Mouse (Mus musculus): Measurements from ENCODE around the gene Gmfb. TPM values are rescaled to one million over a fixed set of nuclear protein-coding genes. Genes with fewer than 3 reads are reported as not detected.
A peak's percentile ranks its signal among the peaks of the same experiment; 100 is the strongest.
"Not testable (repeated sequence)": the region's sequence is repeated elsewhere in the genome, so short reads cannot be mapped to it uniquely, and the experiment has no call there.

Gmfb gene
- polyA plus RNA-seq, 1 experiment from 2014 or later, result 99.9 TPM

GRCm38 (mm10) chr14:46823996-46824395 lies 2.0 kb upstream of the Gmfb start:
- Histone ChIP-seq H3K4me3 (no peak overlapping the region), H3K4me1 (peaks cover 16% of the 10 kb centered on the region), H3K27me3 (ENCODE audit: low read depth, poor library complexity, severe bottlenecking) (peaks cover 6% of the 10 kb centered on the region; the same call in 1 of the 2 replicates), H3K27ac (no peak overlapping the region), H3K9me3 (replicated peaks) (no peaks in the 10 kb centered on the region), H3K36me3 (peaks cover 5% of the 10 kb centered on the region; the same call in 1 of the 2 replicates)
- DNase-seq (ENCODE audit: low spot score), result no peak
- 78% methylated on average over 2 of the region's 2 CpGs for WGBS

GRCm38 (mm10) chr14:46821271-46821872 lies 670 bp downstream of the Gmfb start:
- peaks cover 16% of the 10 kb centered on the region for H3K4me1 ChIP-seq
- H3K36me3 ChIP-seq, result peaks cover 22% of the 10 kb centered on the region
- peak overlapping the region; percentile 95 for H3K27ac ChIP-seq
- peaks cover 6% of the 10 kb centered on the region; the same call in 1 of the 2 replicates for H3K27me3 ChIP-seq (ENCODE audit: low read depth, poor library complexity, severe bottlenecking)
- DNase-seq (ENCODE audit: low spot score), result peak; percentile 31
- peak overlapping the region; percentile 87 for H3K4me3 ChIP-seq
- no peaks in the 10 kb centered on the region for H3K9me3 ChIP-seq (replicated peaks)
- under 1% methylated on average over 11 of the region's 11 CpGs for WGBS

- H3K27me3 ChIP-seq (ENCODE audit: low read depth, poor library complexity, severe bottlenecking); H3K4me3 ChIP-seq; H3K9me3 ChIP-seq (replicated peaks); H3K27ac ChIP-seq; DNase-seq (ENCODE audit: low spot score): not testable (repeated sequence)
- Histone ChIP-seq H3K36me3 (peaks cover 35% of the 10 kb centered on the region), H3K4me1 (peaks cover 16% of the 10 kb centered on the region)
- WGBS, result 80% methylated on average over 6 of the region's 6 CpGs
Observed at GRCm38 (mm10) chr14:46819961-46820360, 2.1 kb downstream of the Gmfb start.

GRCm38 (mm10) chr14:46818743-46819142 lies 3.3 kb downstream of the Gmfb start:
- H3K27me3 ChIP-seq (ENCODE audit: low read depth, poor library complexity, severe bottlenecking), result peaks cover 5% of the 10 kb centered on the region; the same call in 1 of the 2 replicates
- H3K36me3 ChIP-seq, result peaks cover 45% of the 10 kb centered on the region
- WGBS, result 93% methylated on average over 7 of the region's 7 CpGs
- no peak overlapping the region for H3K27ac ChIP-seq
- no peak overlapping the region for H3K4me3 ChIP-seq
- H3K4me1 ChIP-seq, result peaks cover 16% of the 10 kb centered on the region
- H3K9me3 ChIP-seq (replicated peaks), result no peaks in the 10 kb centered on the region
- no peak for DNase-seq (ENCODE audit: low spot score)

- Histone ChIP-seq H3K36me3 (peaks cover 60% of the 10 kb centered on the region), H3K27ac (no peak overlapping the region), H3K4me1 (peaks cover 16% of the 10 kb centered on the region), H3K4me3 (no peak overlapping the region), H3K9me3 (replicated peaks) (no peaks in the 10 kb centered on the region), H3K27me3 (ENCODE audit: low read depth, poor library complexity, severe bottlenecking) (no peaks in the 10 kb centered on the region)
- DNase-seq (ENCODE audit: low spot score), result no peak
- 94% methylated on average over 8 of the region's 8 CpGs for WGBS
Observed at GRCm38 (mm10) chr14:46816916-46817622, 5.0 kb downstream of the Gmfb start.

GRCm38 (mm10) chr14:46815640-46816039 lies 6.4 kb downstream of the Gmfb start:
- Histone ChIP-seq H3K4me1 (peaks cover 5% of the 10 kb centered on the region), H3K9me3 (replicated peaks) (no peaks in the 10 kb centered on the region), H3K36me3 (peaks cover 74% of the 10 kb centered on the region), H3K27me3 (ENCODE audit: low read depth, poor library complexity, severe bottlenecking) (no peaks in the 10 kb centered on the region), H3K27ac (no peak overlapping the region), H3K4me3 (no peak overlapping the region)
- DNase-seq (ENCODE audit: low spot score), result no peak
- WGBS, result 88% methylated on average over 6 of the region's 6 CpGs

- Histone ChIP-seq H3K9me3 (replicated peaks) (no peaks in the 10 kb centered on the region), H3K27ac (no peak overlapping the region), H3K4me3 (no peak overlapping the region), H3K36me3 (peaks cover 56% of the 10 kb centered on the region), H3K27me3 (ENCODE audit: low read depth, poor library complexity, severe bottlenecking) (no peaks in the 10 kb centered on the region), H3K4me1 (no peaks in the 10 kb centered on the region)
- WGBS, result 93% methylated on average over 3 of the region's 3 CpGs
- no peak for DNase-seq (ENCODE audit: low spot score)
Observed at GRCm38 (mm10) chr14:46807927-46808326, 14.1 kb downstream of the Gmfb start.

- Histone ChIP-seq H3K4me1 (no peaks in the 10 kb centered on the region), H3K36me3 (peaks cover 40% of the 10 kb centered on the region), H3K27ac (no peak overlapping the region), H3K27me3 (ENCODE audit: low read depth, poor library complexity, severe bottlenecking) (no peaks in the 10 kb centered on the region), H3K9me3 (replicated peaks) (no peaks in the 10 kb centered on the region), H3K4me3 (no peak overlapping the region)
- DNase-seq (ENCODE audit: low spot score), result no peak
- WGBS, result 91% methylated on average over 5 of the region's 5 CpGs
Observed at GRCm38 (mm10) chr14:46806186-46806585, 15.9 kb downstream of the Gmfb start.

GRCm38 (mm10) chr14:46803791-46804190 lies 18.3 kb downstream of the Gmfb start:
- no peaks in the 10 kb centered on the region for H3K9me3 ChIP-seq (replicated peaks)
- H3K27me3 ChIP-seq (ENCODE audit: low read depth, poor library complexity, severe bottlenecking), result no peaks in the 10 kb centered on the region
- H3K4me3 ChIP-seq, result no peak overlapping the region
- peaks cover 27% of the 10 kb centered on the region for H3K36me3 ChIP-seq
- no peaks in the 10 kb centered on the region for H3K4me1 ChIP-seq
- no peak for DNase-seq (ENCODE audit: low spot score)
- no peak overlapping the region for H3K27ac ChIP-seq
- WGBS, result 88% methylated on average over 1 of the region's 1 CpGs

- peaks cover 22% of the 10 kb centered on the region for H3K36me3 ChIP-seq
Observed at GRCm38 (mm10) chr14:46803259-46803658, 18.8 kb downstream of the Gmfb start.

GRCm38 (mm10) chr14:46800684-46801345 lies 21.2 kb downstream of the Gmfb start:
- no peak overlapping the region for H3K27ac ChIP-seq
- peaks cover 17% of the 10 kb centered on the region for H3K36me3 ChIP-seq
- no peaks in the 10 kb centered on the region for H3K4me1 ChIP-seq
- H3K27me3 ChIP-seq (ENCODE audit: low read depth, poor library complexity, severe bottlenecking), result no peaks in the 10 kb centered on the region
- no peak overlapping the region for H3K4me3 ChIP-seq
- no peak for DNase-seq (ENCODE audit: low spot score)
- 89% methylated on average over 3 of the region's 3 CpGs for WGBS
- no peaks in the 10 kb centered on the region for H3K9me3 ChIP-seq (replicated peaks)

More at GRCm38 (mm10) chr14:46803259-46803658, 18.8 kb downstream of the Gmfb start:
- WGBS, result 94% methylated on average over 4 of the region's 4 CpGs
- Histone ChIP-seq H3K9me3 (replicated peaks) (no peaks in the 10 kb centered on the region), H3K27me3 (ENCODE audit: low read depth, poor library complexity, severe bottlenecking) (no peaks in the 10 kb centered on the region), H3K4me1 (no peaks in the 10 kb centered on the region), H3K4me3 (no peak overlapping the region), H3K27ac (no peak overlapping the region)
- DNase-seq (ENCODE audit: low spot score), result no peak

- 92% methylated on average over 5 of the region's 5 CpGs for WGBS
- Histone ChIP-seq H3K4me3 (no peak overlapping the region), H3K27ac (no peak overlapping the region), H3K4me1 (0 out of 2 replicates have a peak, but pooled peaks cover 4% of the 10 kb centered on the region), H3K9me3 (replicated peaks) (no peaks in the 10 kb centered on the region), H3K36me3 (peaks cover 2% of the 10 kb centered on the region), H3K27me3 (ENCODE audit: low read depth, poor library complexity, severe bottlenecking) (no peaks in the 10 kb centered on the region)
- no peak for DNase-seq (ENCODE audit: low spot score)
Observed at GRCm38 (mm10) chr14:46794157-46794556, 27.9 kb downstream of the Gmfb start.

GRCm38 (mm10) chr14:46790723-46791122 lies 31.3 kb downstream of the Gmfb start:
- H3K4me1 ChIP-seq, result peaks cover 19% of the 10 kb centered on the region
- H3K4me3 ChIP-seq, result no peak overlapping the region
- no peak overlapping the region for H3K27ac ChIP-seq
- no peaks in the 10 kb centered on the region for H3K9me3 ChIP-seq (replicated peaks)
- H3K36me3 ChIP-seq, result no peaks in the 10 kb centered on the region
- no peak for DNase-seq (ENCODE audit: low spot score)
- no peaks in the 10 kb centered on the region for H3K27me3 ChIP-seq (ENCODE audit: low read depth, poor library complexity, severe bottlenecking)
- WGBS, result 93% methylated on average over 6 of the region's 6 CpGs
